Mouse (Mus musculus): ENCODE results near the gene Sinhcaf. TPM values are rescaled to one million over a fixed set of nuclear protein-coding genes. Genes with fewer than 3 reads are reported as not detected.

Sinhcaf gene
- 51.3 TPM for total RNA-seq (2023)

DNA sequence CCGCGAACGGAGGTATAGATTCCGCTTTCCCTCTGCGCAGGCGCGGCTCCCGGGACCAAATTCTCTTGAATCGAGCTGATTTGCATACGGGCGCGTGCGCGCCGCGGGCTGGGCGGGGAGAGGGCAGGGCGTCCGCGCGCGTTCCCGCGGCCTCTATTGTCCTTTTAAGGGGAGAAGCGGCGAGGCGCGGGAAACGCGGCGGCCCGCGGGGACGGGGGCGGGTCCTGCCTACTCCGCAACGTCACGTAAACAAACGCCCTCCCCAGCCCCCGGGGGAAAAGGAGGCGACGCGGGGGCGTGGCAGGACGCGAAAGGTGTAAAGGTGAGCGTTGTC, at the start of gene Sinhcaf:
Gene Sinhcaf (minus strand): TSS at position 59 of the 334 bp plus-strand sequence.

GRCm38 (mm10) chr6:148895773-148896506, 50.3 kb downstream of the Sinhcaf start, which contains the start of gene Caprin2:
TSS of gene Caprin2 (minus strand) at chr6:148896237.

Other genes with a start within 250 kb of the Sinhcaf start
- 51.0 TPM for gene Ipo8, start 115.0 kb downstream of the Sinhcaf start, total RNA-seq (2023)
- 14.3 TPM for gene Caprin2, start 50.2 kb downstream of the Sinhcaf start, total RNA-seq (2023)
- gene Dennd5b, start 155.2 kb upstream of the Sinhcaf start, total RNA-seq (2023) = 4.9 TPM
- gene Gm10203, start 183.7 kb upstream of the Sinhcaf start, total RNA-seq (2023) = not detected
- gene Etfbkmt, start 193.4 kb upstream of the Sinhcaf start, total RNA-seq (2023) = 11.0 TPM
- gene Amn1, start 242.2 kb upstream of the Sinhcaf start, total RNA-seq (2023) = 24.9 TPM